Mouse (Mus musculus): ENCODE measurements around the gene Syndig1.

DNA sequence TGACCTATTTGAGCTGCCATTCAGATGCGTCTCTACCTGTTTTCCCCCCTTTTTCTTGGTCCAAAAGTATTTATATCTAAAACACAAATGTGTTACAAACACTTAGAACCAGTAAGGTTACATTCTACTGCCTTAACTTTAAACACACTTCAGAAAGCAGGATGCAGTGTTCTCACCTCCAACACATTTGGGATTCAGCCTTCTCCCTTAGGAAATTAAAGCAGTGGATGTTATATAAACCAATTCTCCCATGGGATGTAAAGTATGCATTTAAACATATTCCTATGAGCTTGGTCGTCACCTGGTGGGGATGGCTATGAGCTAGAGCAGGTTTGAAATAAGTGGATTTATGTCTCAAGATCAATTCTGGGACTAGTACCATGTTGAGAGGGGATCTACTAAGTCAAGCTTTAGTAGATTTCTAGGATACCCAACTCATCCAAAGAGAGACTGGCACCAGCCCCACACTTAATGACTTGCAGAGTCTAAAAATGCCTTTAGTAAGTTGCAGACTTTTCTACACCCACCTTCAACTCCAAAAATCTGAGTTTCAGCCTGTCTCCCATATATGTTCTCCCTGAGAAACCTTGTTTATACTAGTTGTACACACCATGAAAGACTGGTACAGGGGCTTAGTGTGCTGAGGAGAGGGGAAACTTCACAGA is 7.6 kb downstream of the Syndig1 start:
- TF ChIP-seq CTCF (IDR thresholded peaks at IDR 0.05; ENCODE audit: control insufficient read depth, insufficient read depth, insufficient read length) (no peak), MYOD1 (IDR thresholded peaks at IDR 0.05; ENCODE audit: control insufficient read depth, insufficient read length, low read depth) (no peak)

Measured in C2C12 (cell line).